Mouse (Mus musculus) cerebellum, adult 2 months (tissue): ENCODE data around the gene Dagla.
A peak's percentile ranks its signal among the peaks of the same experiment; 100 is the strongest.

ENCODE experiments used
- CTCF ChIP-seq: fragments of 200-500 bp; IDR thresholded peaks from 2 replicates; pipeline ENCODE4 v1.5.1; 2011; ENCODE audit warnings: low read depth, mild to moderate bottlenecking, control low read depth, low read length, moderate library complexity, borderline replicate concordance; ENCODE audit not compliant: insufficient read depth
- POLR2A ChIP-seq: fragments of 200-500 bp; IDR thresholded peaks from 2 replicates; pipeline ENCODE4 v1.6.1; 2011; ENCODE audit warnings: low read length, control low read depth, borderline replicate concordance; ENCODE audit not compliant: insufficient read depth

DNA sequence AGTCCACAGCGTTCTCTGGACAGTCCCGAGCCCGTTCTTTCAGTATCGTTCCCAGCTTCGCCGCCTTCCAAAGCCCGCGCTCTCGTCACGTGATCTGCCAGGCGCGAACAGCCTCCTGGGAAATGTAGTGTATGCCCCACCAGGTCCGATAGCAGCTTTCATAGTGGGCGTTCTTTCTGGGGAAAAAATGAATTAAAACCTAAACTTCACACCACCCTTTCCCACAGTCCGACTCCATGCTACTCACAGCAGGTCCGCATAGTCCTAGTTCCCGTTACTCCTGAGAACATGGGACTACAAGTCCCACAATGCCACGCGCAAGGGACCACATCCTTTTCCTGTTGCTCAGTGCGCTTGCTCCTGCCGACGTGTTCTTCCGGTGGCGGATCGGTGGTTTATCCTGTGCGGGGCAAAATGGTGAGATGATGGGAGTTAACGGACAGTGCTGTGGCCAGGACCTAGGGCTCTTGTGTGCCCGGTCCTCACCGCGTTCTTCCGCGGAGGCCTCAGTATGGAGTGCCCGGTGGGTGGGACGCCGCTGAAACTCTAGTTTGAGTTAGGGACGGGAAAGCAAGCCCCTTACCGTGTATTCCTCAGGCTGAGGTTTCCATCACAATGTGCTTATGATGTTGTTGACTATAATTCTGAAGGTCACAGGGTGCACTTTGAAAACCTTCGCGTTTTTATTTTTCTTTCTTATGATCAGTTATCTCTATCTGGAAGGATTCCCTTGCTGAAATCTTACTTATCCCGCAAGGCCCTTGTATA lies 100.6 kb downstream of the Dagla start, which contains the start of the genes Tmem258 and Fen1:
- TF ChIP-seq CTCF = no peak
- peak; percentile 81 for TF ChIP-seq POLR2A
